Comparison of ENCODE assay signal across 8 mouse cellular contexts in genomic region chr14:20480195-20480579, GRCm38 (mm10). TPM values are rescaled to one million over a fixed set of nuclear protein-coding genes. Genes with fewer than 3 reads are reported as not detected.
DNase-seq lines count a peak whose midpoint lies in the region; ATAC-seq and TF ChIP-seq lines count a peak whose summit lies in the region.

No protein-coding gene starts in this region.

- H3K4me1 ChIP-seq in lung, adult 2 months (ENCODE audit: control insufficient read depth, insufficient read depth, low read length) = peaks cover 5% of the 10 kb centered on the region
- peaks cover 18% of the 10 kb centered on the region; the same call in 1 of the 2 replicates for H3K4me1 ChIP-seq in embryonic facial prominence, embryonic 15.5 days
- no peaks in the 10 kb centered on the region for H3K4me1 ChIP-seq in intestine, postnatal 0 days (replicated peaks; ENCODE audit: control insufficient read depth, insufficient read depth, low read length)
- peaks cover 9% of the 10 kb centered on the region for H3K4me1 ChIP-seq in neural tube, embryonic 15.5 days

- no peak for TF ChIP-seq CTCF in lung, adult 2 months (IDR thresholded peaks at IDR 0.05; ENCODE audit: insufficient read depth, low read length)
- no peak for TF ChIP-seq CTCF in intestine, postnatal 0 days (IDR thresholded peaks at IDR 0.05; ENCODE audit: low read depth)

- no peaks in the 10 kb centered on the region for H3K9me3 ChIP-seq in embryonic facial prominence, embryonic 15.5 days (replicated peaks)
- no peaks in the 10 kb centered on the region for H3K9me3 ChIP-seq in intestine, postnatal 0 days (ENCODE audit: control insufficient read depth)
- no peaks in the 10 kb centered on the region for H3K9me3 ChIP-seq in neural tube, embryonic 15.5 days (replicated peaks)

- WGBS in lung, adult 2 months = 75% methylated on average over 1 of the region's 1 CpGs
- 33% methylated on average over 1 of the region's 1 CpGs for WGBS in embryonic facial prominence, embryonic 15.5 days
- WGBS in intestine, postnatal 0 days = 64% methylated on average over 1 of the region's 1 CpGs
- 48% methylated on average over 1 of the region's 1 CpGs for WGBS in neural tube, embryonic 15.5 days

- H3K4me2 ChIP-seq in embryonic facial prominence, embryonic 15.5 days (replicated peaks) = peak overlapping the region; percentile 74
- H3K4me2 ChIP-seq in intestine, postnatal 0 days (replicated peaks; ENCODE audit: low read depth) = peak overlapping the region; percentile 83
- H3K4me2 ChIP-seq in neural tube, embryonic 15.5 days = peak overlapping the region; percentile 90

- TF ChIP-seq POLR2A in lung, adult 2 months (IDR thresholded peaks at IDR 0.05; ENCODE audit: borderline replicate concordance, extremely low read depth, low read depth, low read length) = no peak

- no peak overlapping the region for H3K27ac ChIP-seq in embryonic facial prominence, embryonic 15.5 days (replicated peaks)
- no peak overlapping the region for H3K27ac ChIP-seq in intestine, postnatal 0 days (ENCODE audit: low read depth, low read length)
- H3K27ac ChIP-seq in neural tube, embryonic 15.5 days (replicated peaks) = no peak overlapping the region

- H3K9ac ChIP-seq in embryonic facial prominence, embryonic 15.5 days = peak overlapping the region; percentile 53; the same call in 1 of the 2 replicates
- no peak overlapping the region for H3K9ac ChIP-seq in intestine, postnatal 0 days (ENCODE audit: low read depth, low read length)
- H3K9ac ChIP-seq in neural tube, embryonic 15.5 days (replicated peaks) = peak overlapping the region; percentile 48

- H3K4me3 ChIP-seq in lung, adult 2 months (replicated peaks; ENCODE audit: extremely low read depth, low read depth, low read length) = peak overlapping the region; percentile 91
- peak overlapping the region; percentile 76 for H3K4me3 ChIP-seq in embryonic facial prominence, embryonic 15.5 days (replicated peaks)
- peak overlapping the region; percentile 72 for H3K4me3 ChIP-seq in intestine, postnatal 0 days (ENCODE audit: low read depth, low read length)
- H3K4me3 ChIP-seq in neural tube, embryonic 15.5 days (replicated peaks) = peak overlapping the region; percentile 61

- peak; percentile 25; the same call in 1 of the 2 replicates for ATAC-seq in embryonic facial prominence, embryonic 15.5 days (ENCODE audit: insufficient number of reproducible peaks, low FRiP score, low TSS enrichment, low read depth)
- ATAC-seq in intestine, postnatal 0 days = no peak
- no peak for ATAC-seq in neural tube, embryonic 15.5 days (ENCODE audit: low FRiP score)

- H3K36me3 ChIP-seq in embryonic facial prominence, embryonic 15.5 days = peaks cover 13% of the 10 kb centered on the region
- no peaks in the 10 kb centered on the region; the same call in 1 of the 2 replicates for H3K36me3 ChIP-seq in intestine, postnatal 0 days (ENCODE audit: control insufficient read depth, insufficient read depth)
- H3K36me3 ChIP-seq in neural tube, embryonic 15.5 days = peaks cover 14% of the 10 kb centered on the region; the same call in 1 of the 2 replicates

- no peak for DNase-seq in lung, adult 2 months
- no peak for DNase-seq in lung, postnatal 36 days
- DNase-seq in layer of hippocampus, adult 18-20 months (ENCODE audit: low spot score in 2 of 2) = no peak
- DNase-seq in layer of hippocampus, adult 11-12 months (ENCODE audit: low spot score) = no peak
- no peak for DNase-seq in spleen, adult 12 weeks (ENCODE audit: low spot score)

- H3K27me3 ChIP-seq in embryonic facial prominence, embryonic 15.5 days = no peaks in the 10 kb centered on the region
- no peaks in the 10 kb centered on the region for H3K27me3 ChIP-seq in intestine, postnatal 0 days (replicated peaks; ENCODE audit: control insufficient read depth, insufficient read depth, low read length)
- H3K27me3 ChIP-seq in neural tube, embryonic 15.5 days (replicated peaks) = no peaks in the 10 kb centered on the region

RNA-seq across cellular contexts. Expression of gene Anxa7, which starts 0.3 kb away (rescaled TPM):
- polyA plus RNA-seq in lung, adult 2 months (2012; rRNA removed) = 83.1 and 88.9 TPM in 2 replicates
- polyA plus RNA-seq in embryonic facial prominence, embryonic 15.5 days (2015; fragmentation: Nextera tagmentation; extraction: Ambion mirVana) = 56.4 and 61.7 TPM in 2 replicates
- 33.6 and 37.8 TPM in 2 replicates for polyA plus RNA-seq in intestine, postnatal 0 days (2015; fragmentation: Nextera tagmentation; extraction: Ambion mirVana)
- polyA plus RNA-seq in neural tube, embryonic 15.5 days (2015; fragmentation: Nextera tagmentation; extraction: Ambion mirVana) = 18.0 and 29.8 TPM in 2 replicates
- 10 to 100 TPM; 74.3 to 74.7 TPM for total RNA-seq in layer of hippocampus, adult 18-20 months (2021)

RNA-seq across cellular contexts. Expression of gene Mss51, which starts 16.5 kb away (rescaled TPM):
- polyA plus RNA-seq in lung, adult 2 months (2012; rRNA removed) = 0.42 and 2.6 TPM in 2 replicates
- 1.9 and 2.0 TPM in 2 replicates for polyA plus RNA-seq in embryonic facial prominence, embryonic 15.5 days (2015; fragmentation: Nextera tagmentation; extraction: Ambion mirVana)
- polyA plus RNA-seq in intestine, postnatal 0 days (2015; fragmentation: Nextera tagmentation; extraction: Ambion mirVana) = 0.21 and 0.26 TPM in 2 replicates
- 0.40 and 0.73 TPM in 2 replicates for polyA plus RNA-seq in neural tube, embryonic 15.5 days (2015; fragmentation: Nextera tagmentation; extraction: Ambion mirVana)
- total RNA-seq in layer of hippocampus, adult 18-20 months (2021) = 1 to 10 TPM in 1 of 2 experiments, under 1 TPM in 1; 0.40 to 1.1 TPM

RNA-seq across cellular contexts. Expression of gene Cfap70, which starts 28.2 kb away (rescaled TPM):
- polyA plus RNA-seq in lung, adult 2 months (2012; rRNA removed) = 1.4 and 1.7 TPM in 2 replicates
- 4.2 and 7.3 TPM in 2 replicates for polyA plus RNA-seq in embryonic facial prominence, embryonic 15.5 days (2015; fragmentation: Nextera tagmentation; extraction: Ambion mirVana)
- polyA plus RNA-seq in intestine, postnatal 0 days (2015; fragmentation: Nextera tagmentation; extraction: Ambion mirVana) = not detected in 2 replicates
- polyA plus RNA-seq in neural tube, embryonic 15.5 days (2015; fragmentation: Nextera tagmentation; extraction: Ambion mirVana) = 0.96 and 1.3 TPM in 2 replicates
- 1 to 10 TPM; 1.4 to 1.9 TPM for total RNA-seq in layer of hippocampus, adult 18-20 months (2021)
